Mouse (Mus musculus) adrenal gland, adult (tissue): ENCODE results near the gene Myo15b.
A peak's percentile ranks its signal among the peaks of the same experiment; 100 is the strongest.

Experiments
- DNase-seq, 2 experiments: peaks; one replicate each; pipeline ENCODE4 v3.0.0; 2022 to 2023; ENCODE audit warnings: low spot score in 1 of 2; ENCODE audit not compliant: inconsistent age in 2 of 2

Myo15b gene

GRCm38 (mm10) chr11:115858354-115858753 lies at the start of gene Myo15b:
TSS of gene Myo15b (plus strand) at chr11:115858406.
- no peak for DNase-seq

GRCm38 (mm10) chr11:115808696-115809310 lies 49.4 kb upstream of the Myo15b start:
- peak; percentile 54 to 80 for DNase-seq

GRCm38 (mm10) chr11:115809311-115809781 lies 48.9 kb upstream of the Myo15b start:
- peak; percentile 69 to 80 for DNase-seq

- peak; percentile 87 to 94 for DNase-seq
Measured at GRCm38 (mm10) chr11:115810377-115810776, 47.8 kb upstream of the Myo15b start.

DNA sequence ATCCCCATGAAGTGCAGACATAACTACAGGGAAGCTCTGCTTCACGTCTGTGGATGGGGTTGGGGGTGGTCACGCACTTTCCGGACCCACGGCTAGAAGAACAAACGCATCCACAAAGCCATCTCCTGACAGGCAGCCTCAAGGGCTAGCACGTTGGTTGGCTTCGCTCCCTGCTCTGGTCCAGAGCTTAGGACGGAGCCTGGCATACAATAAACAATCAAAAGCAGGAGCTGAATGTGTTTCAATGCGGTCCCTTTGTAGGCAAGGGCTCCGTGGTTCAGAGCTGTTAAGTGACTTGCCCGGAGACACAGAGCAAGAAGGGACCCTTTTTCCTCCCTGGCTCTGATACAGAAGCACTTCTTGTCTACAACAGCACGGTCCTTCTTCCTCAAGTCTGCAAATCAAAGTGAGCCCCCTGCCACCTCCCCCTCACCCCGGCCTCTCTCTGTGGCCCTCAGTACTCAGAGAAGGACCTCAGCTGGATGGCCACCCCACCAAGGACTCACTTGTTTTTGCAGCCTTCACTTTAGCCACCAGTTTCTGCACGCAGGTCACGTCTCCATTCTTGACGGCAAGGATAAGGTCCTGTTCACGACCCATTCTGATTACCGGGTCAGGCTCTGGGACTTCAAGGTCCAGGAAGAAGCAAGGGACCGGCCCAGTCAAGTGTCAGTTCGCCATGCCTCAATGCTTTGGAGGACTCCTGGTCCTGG lies 46.7 kb upstream of the Myo15b start:
- peak; percentile 28 to 66 for DNase-seq

DNA sequence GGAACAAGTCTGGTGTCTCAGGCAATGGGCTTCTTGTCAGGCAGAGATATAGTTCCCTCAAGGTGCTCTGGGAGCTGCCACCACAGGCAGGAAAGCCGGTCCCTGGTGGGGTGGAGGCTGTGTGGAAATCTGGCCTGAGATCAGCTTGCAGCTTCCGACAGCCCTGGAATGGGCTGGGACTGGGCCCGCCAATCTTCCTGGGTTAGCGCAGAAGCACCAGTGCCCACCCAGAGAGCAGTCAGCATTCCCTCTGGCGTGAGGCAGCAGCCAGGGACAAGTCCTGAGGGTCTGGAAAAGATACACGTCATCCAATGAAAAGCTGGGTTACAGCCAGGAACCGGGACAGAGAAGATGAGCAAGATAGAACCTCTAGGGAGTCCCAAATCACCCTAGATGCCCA lies 46.1 kb upstream of the Myo15b start:
- peak; percentile 76 to 90 for DNase-seq

GRCm38 (mm10) chr11:115812533-115813420 lies 45.4 kb upstream of the Myo15b start:
- peak; percentile 75 to 90 for DNase-seq

GRCm38 (mm10) chr11:115813507-115814296 lies 44.5 kb upstream of the Myo15b start, which contains the start of gene Caskin2:
TSS of gene Caskin2 (minus strand) at chr11:115813639.
- DNase-seq = peak; percentile 98 to 100

DNA sequence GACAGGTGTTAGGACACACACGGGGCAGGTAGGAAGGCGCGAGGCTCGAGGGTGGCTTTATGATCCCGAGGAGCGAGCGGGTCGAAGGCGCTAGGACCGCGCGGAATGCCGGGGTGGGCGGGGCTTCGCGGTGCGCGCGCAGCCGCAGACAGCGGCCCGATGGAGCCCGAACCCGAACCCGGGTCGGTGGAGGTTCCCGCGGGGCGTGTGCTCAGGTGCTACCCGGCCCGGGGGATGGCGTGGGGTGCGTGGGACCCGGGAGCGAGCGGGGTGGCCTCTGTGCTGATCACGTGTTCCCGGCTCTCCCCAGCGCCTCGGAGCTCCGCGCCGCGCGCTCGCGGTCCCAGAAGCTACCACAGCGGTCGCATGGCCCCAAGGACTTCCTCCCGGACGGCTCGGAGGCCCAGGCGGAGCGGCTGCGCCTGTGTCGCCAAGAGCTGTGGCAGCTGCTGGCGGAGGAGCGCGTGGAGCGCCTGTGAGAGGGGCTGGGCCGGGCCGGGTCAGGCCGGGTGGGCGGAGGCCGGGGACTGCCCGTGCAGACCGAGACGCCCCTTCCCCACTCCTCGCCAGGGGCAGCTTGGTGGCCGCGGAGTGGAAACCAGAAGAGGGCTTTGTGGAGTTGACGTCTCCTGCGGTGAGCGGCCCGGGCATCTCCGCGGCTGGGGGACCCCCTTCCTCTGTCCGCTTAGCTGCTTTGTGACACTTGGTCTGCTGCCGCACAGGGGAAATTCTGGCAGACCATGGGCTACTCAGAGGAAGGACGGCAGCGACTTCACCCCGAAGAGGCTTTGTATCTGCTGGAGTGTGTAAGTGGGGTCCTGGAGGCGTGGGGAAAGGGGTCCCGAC lies 43.4 kb upstream of the Myo15b start, which contains the start of gene Tsen54:
Gene Tsen54, plus strand, starts transcription at position 120 of the 846 bp plus-strand sequence.
- peak; percentile 89 to 95 for DNase-seq

DNA sequence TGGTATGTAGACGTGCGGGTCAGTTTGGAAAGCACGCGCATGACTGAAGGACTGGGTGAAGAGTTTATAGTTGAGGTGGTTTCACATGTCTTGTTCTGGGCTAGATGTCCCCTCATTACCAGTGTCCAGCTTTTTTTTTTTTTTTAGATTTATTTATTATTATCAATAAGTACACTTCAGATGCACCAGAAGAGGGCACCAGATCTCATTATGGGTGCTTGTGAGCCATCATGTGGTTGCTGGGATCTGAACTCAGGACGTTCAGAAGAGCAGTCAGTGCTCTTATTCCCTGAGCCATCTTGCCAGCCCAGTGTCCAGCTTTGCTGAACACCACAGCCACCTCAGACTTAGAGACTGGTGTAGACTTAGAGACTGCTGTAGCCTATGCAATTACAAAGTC lies 40.9 kb upstream of the Myo15b start:
- DNase-seq = no peak

- DNase-seq = no peak
Measured at GRCm38 (mm10) chr11:115819915-115820623, 38.1 kb upstream of the Myo15b start.

DNA sequence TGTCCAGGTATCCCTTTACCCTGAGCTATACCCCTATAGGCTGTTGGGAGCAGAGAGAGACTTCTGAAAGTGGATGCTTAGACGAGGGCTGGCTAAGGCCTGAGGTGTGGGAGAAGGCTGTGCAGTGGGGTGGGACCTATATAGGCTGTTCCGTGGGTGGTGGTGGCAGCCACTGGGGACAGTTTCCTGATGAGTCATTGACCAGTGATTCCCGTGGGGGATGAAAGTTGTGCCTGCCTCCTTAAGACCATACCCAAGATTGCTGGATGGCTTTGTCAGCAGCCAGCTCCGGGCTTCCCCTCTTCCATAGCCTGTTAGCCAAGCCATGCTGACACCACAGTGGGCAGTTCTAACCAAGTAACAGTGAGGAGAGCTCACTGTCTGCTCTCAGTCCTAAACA lies 37.2 kb upstream of the Myo15b start:
- DNase-seq = no peak

GRCm38 (mm10) chr11:115823774-115824740 lies 34.1 kb upstream of the Myo15b start, which contains the start of gene Llgl2:
TSS of gene Llgl2 (plus strand) at chr11:115824049.
- peak; percentile 92 to 96 for DNase-seq

- DNase-seq = no peak
Measured at GRCm38 (mm10) chr11:115824813-115825212, 33.4 kb upstream of the Myo15b start.

- no peak for DNase-seq
Measured at GRCm38 (mm10) chr11:115826487-115826886, 31.7 kb upstream of the Myo15b start.

DNA sequence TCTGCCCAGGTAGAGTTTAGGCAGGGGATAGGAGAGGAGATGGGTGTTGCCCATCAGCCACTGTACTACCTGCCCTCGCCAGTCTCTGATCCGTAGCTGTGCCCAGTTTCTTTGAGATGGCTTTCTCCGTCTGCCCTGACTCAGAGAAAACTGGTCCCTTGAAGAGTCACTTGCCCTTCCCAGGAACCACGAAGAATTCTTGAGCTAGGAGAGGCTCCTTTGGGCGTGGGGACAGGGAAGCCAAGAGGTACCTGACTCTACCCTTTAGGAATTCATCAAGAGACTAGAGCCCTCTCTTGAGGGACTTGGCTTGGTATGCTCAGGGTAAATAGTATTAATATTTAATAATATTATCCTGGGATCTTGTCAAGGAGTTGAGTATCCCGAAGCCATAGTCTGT lies 30.6 kb upstream of the Myo15b start:
- no peak for DNase-seq

DNA sequence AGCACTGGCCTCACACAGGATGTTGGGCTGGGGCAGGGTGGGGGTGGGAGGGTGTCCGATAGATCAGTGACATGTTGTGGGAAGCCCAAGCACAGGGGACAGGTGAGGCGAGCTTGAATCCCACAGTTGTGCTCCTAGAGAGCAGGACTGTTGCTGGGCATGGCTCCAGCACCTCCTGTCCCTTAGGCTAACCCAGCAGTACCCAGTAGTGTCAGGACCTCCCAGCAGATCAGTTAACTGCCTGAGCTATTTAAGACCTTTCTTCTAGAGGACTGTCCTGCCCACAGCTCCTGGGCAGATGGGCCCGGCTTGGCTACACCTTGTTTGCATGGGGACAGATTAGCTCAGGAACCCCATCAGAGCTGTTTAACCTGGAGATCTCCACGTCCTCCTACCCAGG lies 29.2 kb upstream of the Myo15b start:
- no peak for DNase-seq
